Mouse (Mus musculus): ENCODE data around the gene Ddx39. TPM values are rescaled to one million over a fixed set of nuclear protein-coding genes. Genes with fewer than 3 reads are reported as not detected.

Ddx39 gene
- polyA plus RNA-seq, 1 experiment from 2014 or later, result 141 TPM

DNA sequence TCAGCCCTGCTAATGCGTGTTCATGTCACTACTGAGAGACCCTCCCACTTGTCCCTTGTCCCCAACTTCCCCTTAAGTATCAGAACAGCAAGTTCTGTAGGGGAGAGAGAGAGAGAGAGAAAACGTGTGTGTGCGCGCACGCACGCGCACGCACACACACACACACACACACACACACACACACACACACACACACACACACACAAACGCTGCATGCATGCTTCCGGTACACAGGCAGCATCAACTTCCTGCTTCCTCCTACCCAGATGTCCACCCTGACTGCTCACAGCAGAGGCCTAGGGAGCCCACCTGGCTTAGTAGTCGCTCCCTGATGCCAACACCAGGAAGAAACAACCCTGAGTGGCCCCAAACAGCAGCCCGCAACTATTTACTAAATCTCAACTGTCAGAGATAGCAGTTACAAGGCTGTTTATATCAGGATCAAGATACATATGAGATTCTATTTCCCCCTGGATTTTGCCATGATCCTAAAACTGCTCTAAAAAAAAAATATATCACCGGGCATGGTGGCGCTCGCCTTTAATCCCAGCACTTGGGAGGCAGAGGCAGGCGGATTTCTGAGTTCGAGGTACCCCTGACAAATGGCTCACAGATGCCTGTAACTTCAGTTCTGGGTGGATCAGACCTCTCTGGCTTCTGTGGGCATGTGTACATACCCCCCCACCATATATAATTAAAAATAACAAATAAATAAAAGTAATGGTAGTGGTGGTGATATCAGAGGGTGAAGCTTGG, 19.4 kb upstream of the Ddx39 start:
- Histone ChIP-seq H3K9me3 (ENCODE audit: control insufficient read depth, low read depth, low read length) (no peaks in the 10 kb centered on the region), H3K4me3 (ENCODE audit: low read depth, low read length) (no peak overlapping the region)
- 75% methylated on average over 17 of the region's 17 CpGs for WGBS

DNA sequence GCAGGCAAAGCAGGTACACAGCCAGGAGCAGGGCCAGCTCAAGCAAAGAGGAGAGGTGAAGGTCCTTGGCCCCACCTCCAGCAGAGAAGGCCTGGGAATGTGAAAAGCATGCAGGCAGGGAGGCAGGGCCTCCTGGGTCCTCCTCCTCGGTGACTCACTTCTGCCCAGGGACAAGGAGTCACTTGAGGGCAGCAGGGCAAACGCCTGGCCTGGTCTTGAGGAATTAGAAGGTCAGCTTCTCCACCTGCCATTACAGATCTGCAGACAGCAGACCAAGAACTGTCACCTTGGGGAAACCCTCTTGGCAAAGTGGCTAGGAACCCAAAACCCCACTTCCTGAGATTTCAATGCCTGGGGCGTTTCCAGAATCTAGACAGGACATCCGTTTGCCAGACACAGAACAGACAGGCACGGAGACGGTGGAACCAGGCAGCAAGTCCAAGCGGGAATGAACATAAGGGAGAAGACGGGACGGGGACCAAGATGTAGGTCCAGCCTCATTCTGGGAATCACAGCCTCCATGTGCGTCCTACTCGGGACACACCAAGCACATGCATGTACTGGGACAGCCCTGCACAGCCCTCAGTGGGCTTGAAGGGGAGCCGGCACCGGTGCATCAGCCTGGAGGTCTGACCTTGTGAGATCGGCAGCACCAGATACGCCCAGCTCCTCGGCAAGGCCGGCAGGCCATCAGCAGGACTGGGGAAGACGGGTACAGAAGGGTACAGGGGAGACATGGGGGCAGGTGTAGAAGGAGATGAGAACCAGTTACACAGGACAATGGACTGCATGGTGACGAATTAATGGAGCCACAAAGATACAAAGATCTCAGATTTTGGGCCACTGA, 17.4 kb upstream of the Ddx39 start:
- peaks cover 34% of the 10 kb centered on the region for H3K4me1 ChIP-seq (ENCODE audit: control insufficient read depth, insufficient read depth, low read length)
- H3K36me3 ChIP-seq (ENCODE audit: control insufficient read depth, insufficient read depth, low read length), result peaks cover under 1% of the 10 kb centered on the region
- H3K4me3 ChIP-seq (ENCODE audit: low read depth, low read length), result peak overlapping the region; percentile 90
- peak overlapping the region; percentile 92 for H3K4me2 ChIP-seq (replicated peaks; ENCODE audit: low read depth, low read length)
- no peaks in the 10 kb centered on the region for H3K27me3 ChIP-seq (ENCODE audit: control insufficient read depth, insufficient read depth, low read length)
- no peak for ATAC-seq (ENCODE audit: insufficient number of reproducible peaks, insufficient read depth, low FRiP score, low read depth)
- 41% methylated on average over 19 of the region's 19 CpGs for WGBS
- peak overlapping the region; percentile 93; the same call in 1 of the 2 replicates for H3K9ac ChIP-seq (replicated peaks; ENCODE audit: low read depth, low read length)
- no peaks in the 10 kb centered on the region for H3K9me3 ChIP-seq (ENCODE audit: control insufficient read depth, low read depth, low read length)
- peak overlapping the region; percentile 48; the same call in 1 of the 2 replicates for H3K27ac ChIP-seq (ENCODE audit: low read length)

More for the DNA sequence above, 19.4 kb upstream of the Ddx39 start:
- no peaks in the 10 kb centered on the region for H3K27me3 ChIP-seq (ENCODE audit: control insufficient read depth, insufficient read depth, low read length)
- no peak for ATAC-seq (ENCODE audit: insufficient number of reproducible peaks, insufficient read depth, low FRiP score, low read depth)
- H3K27ac ChIP-seq (ENCODE audit: low read length), result no peak overlapping the region
- H3K9ac ChIP-seq (replicated peaks; ENCODE audit: low read depth, low read length), result no peak overlapping the region
- peaks cover 18% of the 10 kb centered on the region for H3K36me3 ChIP-seq (ENCODE audit: control insufficient read depth, insufficient read depth, low read length)
- H3K4me2 ChIP-seq (replicated peaks; ENCODE audit: low read depth, low read length), result no peak overlapping the region
- peaks cover 34% of the 10 kb centered on the region for H3K4me1 ChIP-seq (ENCODE audit: control insufficient read depth, insufficient read depth, low read length)

DNA sequence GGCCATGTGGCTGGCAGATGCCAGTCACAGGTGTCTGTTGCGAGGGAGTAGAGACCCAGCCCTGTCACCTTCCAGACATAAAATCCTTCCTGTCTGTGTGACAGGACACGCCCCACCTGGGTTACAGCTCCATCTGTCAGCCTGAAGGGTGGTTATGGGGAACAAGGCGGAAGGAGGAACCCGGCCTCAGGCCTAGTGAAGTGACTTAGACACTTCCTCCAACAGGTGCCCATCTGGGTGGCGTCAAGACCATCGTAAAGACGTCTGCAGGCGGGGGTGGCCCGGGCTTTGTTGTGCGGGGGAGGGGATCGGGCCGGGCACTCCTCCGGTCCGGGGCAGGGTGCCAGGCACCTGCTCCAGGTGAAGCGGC, 16.7 kb upstream of the Ddx39 start:
- H3K9ac ChIP-seq (replicated peaks; ENCODE audit: low read depth, low read length), result peak overlapping the region; percentile 93
- peak; percentile 15 for ATAC-seq (ENCODE audit: insufficient number of reproducible peaks, insufficient read depth, low FRiP score, low read depth)

DNA sequence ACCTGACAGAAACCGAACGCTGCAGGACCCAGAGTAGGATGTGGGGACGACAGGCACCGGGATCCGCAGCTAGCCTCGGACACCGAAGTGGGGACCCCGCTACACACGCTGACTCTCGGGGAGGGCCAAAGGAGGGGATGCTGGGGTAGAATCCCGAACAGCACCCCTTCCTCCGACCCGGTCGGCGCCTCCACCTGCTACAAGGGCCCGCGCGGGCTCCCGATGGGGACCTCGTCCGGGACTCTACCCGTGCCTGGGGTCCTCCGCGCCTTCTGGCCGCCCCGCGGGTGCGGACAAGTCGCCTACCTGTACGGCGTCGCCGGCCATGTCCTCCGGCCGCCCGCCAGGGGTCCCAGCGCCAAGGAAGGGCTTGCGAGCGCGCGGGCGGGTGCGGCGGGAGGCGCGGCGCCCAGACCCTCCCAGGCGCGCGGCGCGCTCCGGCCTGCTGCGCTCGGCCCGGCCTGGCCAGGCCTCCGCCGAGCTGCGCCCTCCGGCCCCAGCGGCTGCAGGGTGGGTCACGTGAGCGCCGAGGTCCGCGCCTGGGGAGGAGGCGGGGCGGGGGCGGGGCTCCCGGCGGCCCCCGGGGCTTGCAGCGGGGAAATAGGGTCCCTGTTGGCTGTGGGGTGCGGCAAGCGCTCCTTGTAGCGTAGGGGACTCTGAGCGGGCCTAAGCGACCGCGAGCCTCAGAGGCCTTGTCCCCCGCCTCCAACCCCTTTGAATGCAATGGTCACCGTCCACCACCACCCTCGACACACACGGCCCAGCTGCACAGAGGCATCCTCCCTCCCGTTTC, 16.1 kb upstream of the Ddx39 start, which contains the start of gene Pkn1:
Gene Pkn1 (minus strand): TSS at position 519 of the 793 bp plus-strand sequence.
- peak within 1 kb of the TSS; percentile 92 for H3K4me2 ChIP-seq (replicated peaks; ENCODE audit: low read depth, low read length)
- H3K4me3 ChIP-seq (ENCODE audit: low read depth, low read length), result peak within 1 kb of the TSS; percentile 90

More for the DNA sequence above, 16.7 kb upstream of the Ddx39 start:
- WGBS, result 3% methylated on average over 15 of the region's 15 CpGs
- no peaks in the 10 kb centered on the region for H3K36me3 ChIP-seq (ENCODE audit: control insufficient read depth, insufficient read depth, low read length)
- H3K4me2 ChIP-seq (replicated peaks; ENCODE audit: low read depth, low read length), result peak overlapping the region; percentile 92
- H3K4me3 ChIP-seq (ENCODE audit: low read depth, low read length), result peak overlapping the region; percentile 90
- peaks cover 34% of the 10 kb centered on the region for H3K4me1 ChIP-seq (ENCODE audit: control insufficient read depth, insufficient read depth, low read length)
- peak overlapping the region; percentile 79 for H3K27ac ChIP-seq (ENCODE audit: low read length)
- no peaks in the 10 kb centered on the region for H3K27me3 ChIP-seq (ENCODE audit: control insufficient read depth, insufficient read depth, low read length)
- no peaks in the 10 kb centered on the region for H3K9me3 ChIP-seq (ENCODE audit: control insufficient read depth, low read depth, low read length)

DNA sequence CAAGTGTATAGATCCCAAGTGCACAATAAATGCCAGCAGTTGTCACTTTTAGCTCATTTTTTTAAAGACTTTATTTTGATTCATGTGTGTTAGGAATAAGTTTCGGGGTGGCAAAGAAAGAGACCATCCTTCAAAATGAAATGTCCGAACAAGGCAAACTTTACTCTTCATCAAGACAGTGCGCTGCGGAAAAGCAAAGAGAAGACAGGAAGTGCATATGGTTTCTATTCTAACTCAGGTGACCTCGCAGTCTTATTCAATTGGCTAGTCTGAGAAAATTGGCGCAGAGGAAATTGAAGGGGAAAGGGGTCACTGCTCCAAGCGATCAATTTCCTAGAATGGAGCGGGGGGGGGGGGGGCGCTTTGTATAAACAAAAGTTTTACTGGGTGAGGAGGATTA, 15.4 kb upstream of the Ddx39 start:
- peak overlapping the region; percentile 93; the same call in 1 of the 2 replicates for H3K9ac ChIP-seq (replicated peaks; ENCODE audit: low read depth, low read length)
- peak overlapping the region; percentile 79 for H3K27ac ChIP-seq (ENCODE audit: low read length)
- 10% methylated on average over 9 of the region's 9 CpGs for WGBS
- no peak for ATAC-seq (ENCODE audit: insufficient number of reproducible peaks, insufficient read depth, low FRiP score, low read depth)
- no peaks in the 10 kb centered on the region for H3K27me3 ChIP-seq (ENCODE audit: control insufficient read depth, insufficient read depth, low read length)
- peak overlapping the region; percentile 90 for H3K4me3 ChIP-seq (ENCODE audit: low read depth, low read length)
- no peaks in the 10 kb centered on the region for H3K36me3 ChIP-seq (ENCODE audit: control insufficient read depth, insufficient read depth, low read length)
- no peaks in the 10 kb centered on the region for H3K9me3 ChIP-seq (ENCODE audit: control insufficient read depth, low read depth, low read length)
- peak overlapping the region; percentile 92 for H3K4me2 ChIP-seq (replicated peaks; ENCODE audit: low read depth, low read length)
- H3K4me1 ChIP-seq (ENCODE audit: control insufficient read depth, insufficient read depth, low read length), result peaks cover 26% of the 10 kb centered on the region

More for the DNA sequence above, 16.1 kb upstream of the Ddx39 start, which contains the start of gene Pkn1:
- Histone ChIP-seq H3K4me1 (ENCODE audit: control insufficient read depth, insufficient read depth, low read length) (peaks cover 33% of the 10 kb centered on the region), H3K27me3 (ENCODE audit: control insufficient read depth, insufficient read depth, low read length) (no peaks in the 10 kb centered on the region), H3K9me3 (ENCODE audit: control insufficient read depth, low read depth, low read length) (no peaks in the 10 kb centered on the region), H3K36me3 (ENCODE audit: control insufficient read depth, insufficient read depth, low read length) (no peaks in the 10 kb centered on the region), H3K27ac (ENCODE audit: low read length) (peak within 1 kb of the TSS; percentile 79), H3K9ac (replicated peaks; ENCODE audit: low read depth, low read length) (peak within 1 kb of the TSS; percentile 93)
- peak; percentile 91 for ATAC-seq (ENCODE audit: insufficient number of reproducible peaks, insufficient read depth, low FRiP score, low read depth)
- under 1% methylated on average over 83 of the region's 85 CpGs for WGBS

DNA sequence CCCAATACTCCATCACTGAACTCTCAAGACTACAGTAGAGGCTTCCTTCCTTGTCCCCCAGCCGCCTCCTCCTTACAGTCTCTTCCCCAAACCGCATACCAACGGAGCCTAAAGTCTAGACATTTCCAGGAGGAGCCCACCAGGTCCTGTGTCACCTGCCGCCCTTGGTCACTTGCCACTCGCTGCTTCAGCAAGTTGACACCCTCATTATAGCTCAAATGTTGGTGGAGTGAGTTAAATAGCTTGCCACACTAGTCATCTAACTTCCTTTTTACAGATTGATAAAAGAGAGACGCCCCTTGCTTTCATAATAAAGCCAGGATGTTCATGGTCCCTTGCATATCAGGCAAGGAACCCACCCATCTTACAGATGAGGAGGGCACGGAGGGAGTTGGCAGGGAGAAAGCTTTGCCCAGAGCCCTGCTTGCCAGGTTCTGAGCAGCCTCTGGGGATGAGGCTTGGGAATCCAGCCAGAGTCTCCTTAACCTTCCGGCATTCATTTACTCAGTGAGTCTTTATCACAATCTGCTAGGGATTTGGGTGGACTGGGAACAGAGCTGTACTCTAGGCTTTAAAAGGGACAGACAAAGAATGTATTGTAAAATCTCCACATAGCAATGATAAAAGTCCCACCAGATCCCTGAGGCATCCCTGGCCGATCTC, 14.4 kb upstream of the Ddx39 start:
- no peak overlapping the region for H3K4me3 ChIP-seq (ENCODE audit: low read depth, low read length)
- H3K9ac ChIP-seq (replicated peaks; ENCODE audit: low read depth, low read length), result no peak overlapping the region
- WGBS, result 74% methylated on average over 9 of the region's 9 CpGs
- H3K4me1 ChIP-seq (ENCODE audit: control insufficient read depth, insufficient read depth, low read length), result peaks cover 26% of the 10 kb centered on the region
- no peak for ATAC-seq (ENCODE audit: insufficient number of reproducible peaks, insufficient read depth, low FRiP score, low read depth)
- H3K9me3 ChIP-seq (ENCODE audit: control insufficient read depth, low read depth, low read length), result no peaks in the 10 kb centered on the region
- no peak overlapping the region for H3K27ac ChIP-seq (ENCODE audit: low read length)
- no peaks in the 10 kb centered on the region for H3K27me3 ChIP-seq (ENCODE audit: control insufficient read depth, insufficient read depth, low read length)
- H3K4me2 ChIP-seq (replicated peaks; ENCODE audit: low read depth, low read length), result no peak overlapping the region
- no peaks in the 10 kb centered on the region for H3K36me3 ChIP-seq (ENCODE audit: control insufficient read depth, insufficient read depth, low read length)

DNA sequence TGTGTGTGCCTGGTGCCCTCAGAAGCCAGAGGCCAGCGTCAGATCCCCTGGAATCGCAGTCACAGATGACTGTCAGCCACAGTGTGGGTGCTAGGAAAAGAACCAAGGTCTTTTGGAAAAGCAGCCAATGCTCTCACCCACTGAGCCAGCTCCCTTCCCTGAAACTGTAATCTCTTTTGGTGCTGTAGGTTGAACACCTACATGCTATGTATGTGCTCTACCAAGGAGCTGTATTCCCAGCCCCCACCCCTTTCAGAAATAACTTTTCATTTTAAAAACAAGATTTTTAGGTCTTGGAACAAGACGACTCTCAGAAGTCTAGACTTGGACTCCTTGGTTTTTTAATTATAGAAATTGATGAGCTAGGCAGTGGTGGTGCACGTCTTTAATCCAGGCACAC, 11.6 kb upstream of the Ddx39 start:
- WGBS, result 78% methylated on average over 4 of the region's 4 CpGs

More for the DNA sequence above, 11.6 kb upstream of the Ddx39 start:
- Histone ChIP-seq H3K4me2 (replicated peaks; ENCODE audit: low read depth, low read length) (no peak overlapping the region), H3K36me3 (ENCODE audit: control insufficient read depth, insufficient read depth, low read length) (no peaks in the 10 kb centered on the region), H3K9me3 (ENCODE audit: control insufficient read depth, low read depth, low read length) (no peaks in the 10 kb centered on the region), H3K4me1 (ENCODE audit: control insufficient read depth, insufficient read depth, low read length) (peaks cover 11% of the 10 kb centered on the region; the same call in 1 of the 2 replicates), H3K4me3 (ENCODE audit: low read depth, low read length) (no peak overlapping the region), H3K27me3 (ENCODE audit: control insufficient read depth, insufficient read depth, low read length) (no peaks in the 10 kb centered on the region), H3K27ac (ENCODE audit: low read length) (no peak overlapping the region), H3K9ac (replicated peaks; ENCODE audit: low read depth, low read length) (no peak overlapping the region)
- no peak for ATAC-seq (ENCODE audit: insufficient number of reproducible peaks, insufficient read depth, low FRiP score, low read depth)

All from stomach, embryonic 14.5 days (tissue).